Mouse (Mus musculus) layer of hippocampus, postnatal 36 days (tissue): ENCODE measurements around the gene Xylt1. TPM values are rescaled to one million over a fixed set of nuclear protein-coding genes. Genes with fewer than 3 reads are reported as not detected.

Experiments
- DNase-seq, 2 experiments: peaks; one replicate each; pipeline ENCODE4 v3.0.0; 2022
- total RNA-seq, 2 experiments: library from RNA; stranded (reverse); gene quantifications; 2 replicates each; pipeline ENCODE4 v1.2.3; 2021

Gene Xylt1
- total RNA-seq, 2 experiments from 2014 or later = 48.9 to 49.5 TPM

DNA sequence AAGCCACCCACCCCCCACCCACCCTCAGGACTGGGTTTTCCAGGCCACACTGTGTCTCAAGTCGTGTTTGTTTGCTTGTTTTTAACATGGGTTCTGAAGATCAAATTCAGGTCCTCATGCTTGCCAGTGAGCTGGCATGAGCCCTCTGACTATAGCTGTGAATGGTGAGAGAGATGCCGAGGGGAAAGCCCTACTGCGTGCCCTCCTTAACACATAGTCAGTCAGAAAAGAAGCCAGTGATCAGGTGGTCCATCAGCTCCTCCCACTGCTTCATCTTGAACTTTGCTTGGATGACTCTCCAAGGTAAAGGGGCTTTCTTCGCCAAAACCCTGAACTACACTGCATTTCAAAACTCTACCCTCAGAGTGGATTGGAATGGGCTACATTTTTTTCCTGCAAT, 183.8 kb downstream of the Xylt1 start:
- no peak for DNase-seq

DNA sequence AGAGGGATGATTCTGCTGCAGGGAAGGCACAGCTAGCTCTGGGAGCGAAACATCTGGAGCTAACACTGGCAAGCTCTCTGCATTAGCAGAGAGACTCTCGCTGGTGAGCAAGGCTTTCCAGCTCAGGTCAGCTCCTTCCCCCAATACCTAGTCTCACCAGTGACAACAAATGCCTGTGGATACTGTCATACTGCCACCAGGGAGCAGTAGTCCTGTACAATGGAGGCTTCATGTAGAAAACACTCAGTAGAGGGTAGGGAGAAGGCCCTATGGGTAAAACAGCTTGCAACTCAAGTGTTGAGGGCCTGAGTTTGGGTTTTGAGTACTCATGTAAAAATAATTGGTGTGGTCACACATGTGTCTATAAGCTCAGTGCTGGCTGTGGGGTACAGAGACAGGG, 185.3 kb downstream of the Xylt1 start:
- no peak for DNase-seq

DNA sequence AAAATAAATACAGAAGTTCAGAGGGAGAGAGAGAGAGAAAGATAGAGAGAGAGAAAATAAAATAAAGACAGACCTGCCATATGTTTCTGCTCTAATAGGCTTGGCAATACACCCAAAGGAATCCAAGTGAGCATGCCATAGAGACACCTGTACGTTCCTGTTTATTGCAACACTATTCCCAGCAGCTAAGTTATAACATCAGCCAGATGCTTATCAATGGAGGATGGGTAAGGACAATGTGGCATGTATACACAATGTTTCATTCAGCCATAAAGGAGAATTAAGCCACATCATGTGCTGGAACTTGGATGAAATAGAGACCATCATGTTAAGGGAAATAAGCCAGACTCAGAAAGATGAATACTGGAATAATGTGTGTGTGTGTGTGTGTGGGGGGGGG, 186.1 kb downstream of the Xylt1 start:
- no peak for DNase-seq

DNA sequence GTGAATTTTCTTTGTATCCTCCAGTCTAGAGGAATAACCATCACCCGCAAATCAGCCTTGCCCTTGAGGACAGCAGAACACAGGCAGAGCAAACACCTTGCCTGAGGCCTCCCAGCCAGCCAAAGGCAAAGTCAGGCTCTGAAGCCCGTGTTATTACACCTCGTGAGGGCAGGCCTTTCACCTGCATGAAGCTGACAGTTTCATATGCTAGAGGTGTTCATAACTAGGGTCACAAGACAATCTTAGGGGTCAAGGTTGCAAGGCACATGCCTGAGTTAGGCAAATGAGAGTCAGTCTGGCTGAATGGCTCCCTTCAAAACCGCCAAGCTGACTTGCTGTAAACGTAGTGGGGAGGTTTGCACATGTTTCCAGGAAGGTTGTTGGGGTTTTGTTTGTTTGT, 186.5 kb downstream of the Xylt1 start:
- no peak for DNase-seq

DNA sequence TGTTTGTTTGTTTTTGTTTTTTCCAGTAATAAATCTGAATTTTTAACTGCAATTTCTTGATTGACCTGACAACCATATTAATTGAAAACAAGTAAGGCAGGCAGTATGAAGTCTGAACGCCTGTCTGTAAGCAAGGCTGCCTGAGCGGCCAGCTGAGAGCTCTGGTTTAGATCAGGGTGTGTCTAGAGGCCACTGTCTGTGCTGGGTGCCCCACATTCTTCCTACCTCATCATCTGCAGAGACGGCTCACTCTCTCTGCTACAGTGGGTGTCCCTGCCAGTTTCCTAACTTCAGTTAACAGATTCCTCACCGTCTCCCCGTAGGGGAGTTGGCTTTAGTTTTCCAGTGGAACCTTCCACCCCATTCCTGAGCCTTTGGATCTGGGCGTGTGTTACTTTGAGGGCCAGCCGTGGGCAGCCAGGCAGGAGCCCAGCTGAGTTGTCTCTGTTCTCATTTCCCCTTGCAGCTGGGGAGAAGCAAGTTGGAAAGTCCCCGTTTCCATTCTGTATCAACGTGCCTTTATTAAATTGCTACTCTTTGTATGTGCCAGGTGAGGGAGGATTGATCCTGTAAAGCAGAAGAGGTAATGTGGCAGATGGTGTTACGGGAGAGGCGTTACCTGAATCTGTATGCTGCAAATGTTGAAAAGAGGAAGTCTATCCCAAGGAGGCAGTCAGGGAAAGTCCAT, 187.0 kb downstream of the Xylt1 start:
- no peak for DNase-seq

DNA sequence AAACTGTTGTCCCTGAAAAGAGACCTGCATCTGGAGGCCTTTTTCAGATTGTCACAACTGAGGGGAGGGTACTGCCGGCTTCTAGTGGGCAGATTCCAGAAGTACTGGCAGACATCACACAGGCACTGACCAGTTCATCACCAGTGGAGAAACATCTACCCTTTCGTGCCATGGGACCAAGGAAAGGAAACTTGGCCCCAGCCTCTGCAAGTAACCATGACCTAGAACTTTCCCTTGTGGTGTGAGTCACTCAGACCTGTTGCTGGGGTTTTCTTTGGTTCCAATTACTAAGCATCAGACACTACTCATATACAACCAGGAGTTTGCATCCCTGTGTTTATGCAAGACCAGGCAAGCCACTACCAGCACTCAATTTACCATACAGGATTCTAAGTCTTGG, 190.4 kb downstream of the Xylt1 start:
- no peak for DNase-seq

DNA sequence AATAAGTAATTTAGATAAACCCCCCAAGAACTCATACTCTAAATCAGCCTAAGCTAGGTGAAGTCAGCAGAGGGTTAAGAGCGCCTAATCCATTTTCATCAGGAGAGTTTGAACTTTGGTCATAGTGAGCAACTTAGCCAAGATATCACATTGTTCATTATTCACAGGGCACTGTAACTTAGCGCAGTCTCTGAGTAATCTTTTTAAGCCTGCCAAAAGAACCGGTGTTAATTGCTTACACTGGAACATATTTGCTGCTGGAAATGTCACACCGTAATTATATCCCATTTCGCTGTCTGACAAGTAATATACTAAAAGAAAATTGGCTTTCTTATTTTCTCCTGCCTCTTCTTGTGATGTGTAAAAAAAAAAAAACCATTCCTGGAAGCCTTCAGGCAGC, 190.9 kb downstream of the Xylt1 start:
- DNase-seq = no peak

DNA sequence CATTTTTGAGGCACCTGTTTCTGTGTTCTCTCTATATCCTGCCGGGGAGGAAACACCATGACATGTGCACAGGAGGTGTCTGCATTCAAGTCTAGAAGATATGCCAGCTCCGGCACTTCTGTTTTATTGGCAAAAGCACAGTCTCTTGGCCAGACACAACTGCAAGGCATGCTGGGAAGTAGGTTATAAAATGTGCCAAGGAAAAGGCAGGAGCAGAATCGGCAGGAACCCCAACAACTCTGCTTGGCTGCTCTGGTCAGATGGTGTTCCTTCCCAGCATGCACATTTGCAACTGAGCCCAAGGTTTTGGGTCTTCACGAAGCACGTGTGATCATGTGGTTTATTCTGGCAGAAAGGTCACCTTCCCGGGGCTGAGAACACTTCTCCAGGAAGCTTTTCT, 192.4 kb downstream of the Xylt1 start:
- DNase-seq = no peak

DNA sequence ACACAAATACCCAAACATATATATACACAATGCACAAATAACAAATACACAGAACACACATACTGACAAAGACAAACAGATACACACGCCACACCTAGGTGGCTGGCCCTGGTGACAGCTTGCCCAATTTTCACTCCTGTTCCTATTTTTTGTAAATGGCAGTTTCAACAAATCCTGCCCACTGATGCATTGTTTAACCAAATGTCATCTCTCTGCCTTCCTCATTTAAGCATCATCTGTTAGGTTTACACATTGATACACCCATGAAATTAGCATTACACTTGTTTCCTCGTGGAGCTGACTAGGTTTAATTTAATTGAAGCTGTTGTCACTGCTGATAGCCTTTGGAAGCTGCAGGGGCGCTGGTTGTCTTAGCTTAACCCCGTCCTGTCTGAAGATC, 194.6 kb downstream of the Xylt1 start:
- DNase-seq = no peak

DNA sequence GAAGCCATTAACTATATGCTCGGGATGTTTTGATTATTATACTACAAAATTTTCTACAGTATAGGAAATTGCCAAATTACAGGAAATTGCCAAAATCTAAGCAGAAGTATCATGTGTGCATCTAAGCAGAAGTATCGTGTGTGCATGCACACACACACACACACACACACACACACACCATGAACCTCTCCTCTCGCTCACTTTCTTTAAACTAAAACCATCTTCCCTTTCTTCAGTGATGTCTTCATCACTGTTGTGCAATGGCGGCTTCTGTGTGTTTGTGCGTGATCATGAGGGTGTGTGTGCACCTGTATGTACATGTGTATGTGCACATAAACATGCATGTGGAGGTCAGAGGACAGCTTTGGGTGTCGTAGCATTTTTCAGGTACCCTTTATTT, 196.3 kb downstream of the Xylt1 start:
- no peak for DNase-seq

DNA sequence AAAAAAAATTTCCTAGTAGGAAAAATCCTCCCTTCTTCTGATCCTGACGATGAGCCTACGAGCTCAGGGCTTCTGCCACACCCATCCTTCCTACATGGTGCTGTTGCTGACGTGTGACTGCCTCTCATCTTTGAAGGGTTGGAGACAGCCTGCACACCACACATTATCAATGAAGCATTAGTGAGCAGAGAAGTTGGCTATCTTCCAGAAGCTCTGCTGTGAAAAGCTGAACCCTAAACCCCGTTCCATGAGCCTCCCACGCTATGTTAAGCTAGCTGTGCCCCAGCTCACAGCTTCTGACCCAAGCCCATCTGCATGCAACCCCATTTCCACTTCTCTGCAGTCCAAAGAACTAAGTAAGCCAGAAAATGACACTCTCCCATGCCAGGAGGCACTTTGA, 204.4 kb downstream of the Xylt1 start:
- no peak for DNase-seq

DNA sequence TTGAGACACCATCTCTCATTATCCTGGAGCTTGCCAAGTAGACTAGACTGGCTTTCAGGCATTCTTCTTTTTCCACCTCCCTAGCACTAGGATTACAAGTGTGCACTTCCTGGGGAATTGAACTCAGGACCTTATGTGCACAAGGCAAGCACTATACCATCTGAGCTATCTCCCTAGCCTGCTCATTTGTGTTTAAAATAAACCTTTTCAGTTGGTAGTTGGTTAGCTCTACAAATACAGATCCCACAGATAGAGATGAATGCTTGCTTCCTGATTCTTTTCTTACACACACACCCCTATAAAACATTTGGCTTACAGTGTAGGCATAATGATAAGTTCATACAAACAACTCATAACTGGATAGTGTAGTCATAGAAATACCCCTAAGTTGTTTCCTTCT, 206.0 kb downstream of the Xylt1 start:
- no peak for DNase-seq

DNA sequence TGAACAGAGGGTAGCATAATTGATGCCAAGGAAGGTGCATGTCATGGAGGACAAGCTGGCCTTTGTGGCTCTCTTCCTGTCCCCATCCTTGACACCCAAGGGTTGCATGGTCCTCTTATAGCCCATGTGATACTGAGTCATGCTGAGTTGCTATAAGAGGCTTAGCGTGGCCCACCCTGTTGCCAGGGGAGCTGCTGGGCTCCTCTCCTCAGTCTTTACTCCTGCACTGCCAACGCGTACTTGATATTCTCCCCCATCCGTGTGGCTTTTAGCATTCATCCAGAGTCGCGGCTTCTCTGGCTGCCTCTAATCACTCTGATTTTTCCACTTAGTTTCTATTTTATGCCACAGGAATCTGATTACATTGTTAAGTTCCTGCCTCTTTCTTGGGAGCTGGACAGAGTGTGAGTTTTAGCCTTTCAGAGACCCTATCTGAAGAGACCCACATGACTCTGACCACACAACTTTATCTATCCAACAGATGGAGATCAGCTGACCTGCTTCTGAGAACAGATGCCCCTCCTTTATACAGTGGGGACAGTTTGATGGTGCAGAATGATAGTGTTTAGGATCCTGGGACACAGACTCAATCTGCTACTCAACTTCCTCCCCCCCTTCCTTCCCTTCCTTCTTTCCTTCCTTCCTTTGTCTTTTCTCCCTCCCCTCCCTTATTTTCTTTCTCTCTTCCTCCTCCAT, 206.6 kb downstream of the Xylt1 start:
- DNase-seq = no peak

DNA sequence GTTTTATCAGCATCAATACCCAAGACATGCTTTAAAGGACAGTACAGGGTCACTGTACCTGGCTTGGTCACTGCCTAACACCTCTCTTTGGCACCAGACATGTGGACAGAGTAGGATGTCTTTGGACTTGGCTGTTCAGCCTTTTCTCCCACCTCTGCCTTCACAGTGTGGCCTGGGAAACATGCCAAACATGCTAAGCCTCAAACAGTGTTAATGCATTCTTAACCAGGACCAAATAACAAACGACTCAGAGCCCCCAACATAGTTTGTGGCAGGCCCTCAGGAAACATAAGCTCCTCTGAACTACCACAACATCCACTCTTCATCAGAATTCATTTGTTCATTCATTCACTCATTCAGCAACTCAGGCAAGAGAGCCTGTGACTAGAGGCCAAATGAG, 207.6 kb downstream of the Xylt1 start:
- DNase-seq = no peak

DNA sequence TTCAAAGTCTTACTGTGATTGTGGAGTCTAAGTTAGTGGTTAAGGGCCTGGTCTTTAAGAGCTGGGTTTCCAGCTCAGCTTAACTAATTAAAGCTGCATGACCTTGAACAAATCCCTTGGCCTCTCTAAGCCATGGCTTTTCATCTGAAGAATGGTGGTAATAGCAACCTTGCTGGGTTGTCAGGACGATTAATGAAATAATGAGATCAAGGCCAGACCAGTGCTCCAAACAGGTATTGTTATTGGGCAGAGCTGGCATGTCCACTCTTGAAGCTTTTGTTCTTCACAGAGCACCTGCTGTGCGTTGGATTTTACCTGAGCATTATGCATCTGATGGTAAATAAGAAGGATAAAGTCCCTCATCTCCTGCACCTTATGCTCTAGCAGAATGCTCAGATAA, 208.6 kb downstream of the Xylt1 start:
- DNase-seq = no peak

DNA sequence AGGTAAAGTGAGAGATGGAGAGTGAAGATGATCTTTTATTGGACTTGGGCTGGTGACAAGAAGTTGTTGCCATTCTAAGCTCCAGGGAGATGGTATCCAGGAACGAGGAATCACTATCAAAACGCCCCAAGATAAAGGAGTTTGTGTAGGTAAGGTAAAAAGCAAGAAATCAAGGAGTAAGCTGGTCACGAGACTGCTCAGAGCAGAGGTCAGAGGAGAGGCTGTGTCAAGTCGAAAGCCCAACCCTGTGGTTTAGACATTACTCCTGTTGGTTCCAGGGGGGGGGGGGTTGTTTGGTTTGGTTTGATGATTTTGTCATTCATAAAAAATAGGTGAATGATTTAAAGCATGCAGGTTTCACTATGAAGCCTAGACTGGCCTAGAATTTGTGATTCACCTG, 209.0 kb downstream of the Xylt1 start:
- no peak for DNase-seq

DNA sequence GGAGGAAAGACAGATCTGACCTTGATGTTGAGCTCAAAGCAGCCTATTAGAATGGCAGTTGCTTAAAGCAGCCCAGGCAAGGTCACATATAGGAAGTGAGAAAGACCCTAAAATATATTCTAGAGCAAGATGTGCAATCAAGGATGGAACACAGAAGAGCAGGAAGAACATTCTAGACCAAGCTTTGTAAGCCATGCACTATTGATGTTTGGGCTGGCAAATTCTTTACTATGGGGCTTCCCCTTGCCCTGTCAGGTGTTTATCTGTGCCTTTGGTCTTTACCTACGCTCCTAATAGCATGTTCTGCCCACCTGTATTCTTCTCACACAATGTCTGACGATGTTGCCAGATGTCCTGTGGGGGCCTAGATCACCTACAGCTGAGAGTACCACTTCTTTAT, 213.4 kb downstream of the Xylt1 start:
- no peak for DNase-seq

DNA sequence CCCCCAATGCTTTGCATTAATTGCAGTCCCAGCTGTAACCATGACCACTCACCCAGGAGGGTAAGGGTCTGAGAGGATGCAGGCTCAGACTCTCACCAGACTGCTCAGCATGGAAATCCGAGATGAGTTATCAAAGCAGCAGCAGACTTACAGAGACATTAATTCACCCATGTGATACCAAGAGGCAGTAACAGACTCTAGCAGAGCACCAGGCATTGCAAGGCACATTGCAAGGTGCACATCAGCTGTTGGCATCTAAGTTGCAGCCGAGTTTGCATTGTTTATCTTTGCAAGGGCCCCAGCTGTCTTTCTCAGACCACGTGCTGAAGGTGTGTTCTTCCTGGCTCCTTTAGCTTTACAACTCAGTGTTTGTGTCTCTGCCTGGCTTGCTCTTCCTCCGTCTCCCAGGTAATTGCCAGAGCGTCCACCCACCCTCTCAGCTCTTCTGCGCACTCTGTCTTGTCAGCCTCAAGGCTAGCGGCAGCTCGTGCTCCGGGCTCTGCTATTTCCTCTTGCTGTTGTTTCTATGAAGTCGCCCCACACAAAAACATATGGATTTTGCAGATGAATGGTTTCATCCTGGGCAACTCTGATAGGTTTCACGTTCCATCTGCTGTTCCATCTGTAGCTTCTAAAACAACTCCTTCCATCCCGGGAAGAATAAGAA, 214.4 kb downstream of the Xylt1 start:
- DNase-seq = peak; percentile 37 to 38

DNA sequence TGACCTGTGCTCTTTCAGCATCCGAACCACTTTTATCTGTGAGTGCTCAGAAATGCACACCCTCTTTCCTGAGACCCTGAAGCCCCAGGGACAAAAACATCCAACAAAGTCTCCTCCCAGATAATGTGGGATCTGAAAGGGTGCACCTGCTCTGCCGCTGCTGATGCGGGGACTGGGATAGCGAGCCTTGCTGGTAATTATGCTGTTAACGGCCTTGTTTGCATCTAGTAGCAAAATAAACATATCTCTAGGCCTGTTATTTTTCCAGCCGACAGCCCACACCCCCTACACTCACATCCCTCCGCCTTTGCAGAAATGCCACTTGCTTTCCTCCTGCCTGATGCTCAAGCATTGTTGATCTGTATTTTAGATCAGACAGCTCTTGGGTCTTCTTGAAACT, 219.7 kb downstream of the Xylt1 start:
- no peak for DNase-seq

DNA sequence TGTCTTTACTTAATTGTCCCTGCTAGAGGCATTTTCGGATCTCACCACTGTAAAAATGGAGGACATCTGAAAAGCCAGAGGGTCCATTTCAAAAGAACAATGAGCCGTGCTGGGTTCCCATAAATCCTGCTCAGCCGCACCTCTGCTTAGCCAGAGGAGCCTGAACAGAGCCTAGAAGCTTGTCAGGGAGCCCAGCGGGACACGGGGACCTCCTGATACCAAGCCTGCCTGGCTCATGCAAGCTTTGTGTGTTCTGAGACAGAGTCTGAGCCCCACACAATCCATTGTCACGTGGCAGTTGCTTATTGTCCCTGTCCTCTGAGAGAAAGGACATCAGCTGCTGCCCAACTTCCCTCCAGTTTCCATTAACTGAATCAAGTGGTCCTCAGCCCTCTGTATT, 229.7 kb downstream of the Xylt1 start:
- no peak for DNase-seq

DNA sequence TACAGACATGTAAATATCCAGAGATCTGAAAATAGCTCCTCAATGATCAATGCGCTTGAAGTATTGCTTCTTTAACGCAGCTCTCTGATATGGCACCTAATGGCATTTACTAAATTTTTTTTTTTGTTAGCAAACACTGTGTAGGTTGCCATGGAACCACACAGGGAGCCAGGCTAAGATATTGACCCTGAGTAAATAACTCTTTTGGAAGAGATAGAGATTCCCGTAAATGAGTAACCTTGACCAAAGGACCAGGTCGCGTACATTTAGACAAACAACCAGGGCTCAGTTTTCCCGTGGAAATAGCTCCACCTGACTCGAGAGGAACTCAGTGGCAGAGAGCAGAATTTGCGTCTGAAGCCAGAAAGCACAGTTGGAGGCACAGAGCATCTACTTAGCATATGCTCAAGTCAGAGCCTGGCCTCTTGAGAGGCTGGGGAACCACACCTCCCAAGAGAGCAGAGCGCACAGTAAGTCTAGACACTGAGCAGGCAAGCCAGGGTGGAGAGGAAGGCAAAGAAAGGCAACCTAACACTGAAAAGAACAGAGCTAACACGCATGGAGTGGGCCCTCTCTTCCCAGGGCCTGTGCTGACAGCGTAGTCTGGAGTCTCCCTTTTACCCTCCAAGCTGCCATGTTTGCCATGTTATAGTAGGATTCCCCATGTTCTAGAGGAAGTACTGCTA, 232.2 kb downstream of the Xylt1 start:
- no peak for DNase-seq

DNA sequence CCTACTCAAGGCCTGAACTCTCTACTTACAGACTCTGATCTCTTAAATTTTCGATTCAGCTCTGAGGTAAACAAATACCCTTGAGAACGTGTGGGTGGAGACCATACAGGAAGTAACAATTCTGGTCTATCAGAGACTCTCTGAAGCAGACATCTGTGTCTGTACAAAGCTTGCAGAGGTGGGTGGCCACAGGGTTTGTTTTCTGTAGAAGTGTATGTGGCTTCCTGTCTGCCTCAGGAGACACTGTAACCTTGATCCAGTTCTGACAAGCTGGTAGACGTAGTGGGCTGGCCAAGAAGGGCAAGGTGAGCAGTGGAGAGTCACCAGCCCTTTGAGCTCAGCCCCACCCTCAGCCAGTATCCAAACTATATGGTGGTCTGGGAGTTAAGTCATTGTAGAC, 233.0 kb downstream of the Xylt1 start:
- DNase-seq = no peak

DNA sequence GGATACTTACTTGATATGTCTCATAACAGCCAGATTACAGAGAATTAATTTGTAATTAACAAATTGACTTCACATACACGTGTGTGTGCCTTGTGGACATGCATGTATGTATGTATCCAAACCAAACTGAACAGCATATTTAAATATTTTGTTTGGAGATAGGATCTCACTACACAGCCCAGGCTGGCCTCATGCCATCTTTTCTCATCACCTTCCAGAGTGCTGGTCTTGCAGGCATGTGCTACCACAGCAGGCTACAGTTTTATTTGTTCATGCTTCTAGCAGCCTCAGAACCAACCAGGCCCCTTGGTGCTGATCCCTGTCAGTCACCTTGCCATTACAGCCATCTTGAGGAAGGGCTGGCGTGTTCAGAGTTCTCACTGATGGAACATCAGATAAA, 233.6 kb downstream of the Xylt1 start:
- no peak for DNase-seq

DNA sequence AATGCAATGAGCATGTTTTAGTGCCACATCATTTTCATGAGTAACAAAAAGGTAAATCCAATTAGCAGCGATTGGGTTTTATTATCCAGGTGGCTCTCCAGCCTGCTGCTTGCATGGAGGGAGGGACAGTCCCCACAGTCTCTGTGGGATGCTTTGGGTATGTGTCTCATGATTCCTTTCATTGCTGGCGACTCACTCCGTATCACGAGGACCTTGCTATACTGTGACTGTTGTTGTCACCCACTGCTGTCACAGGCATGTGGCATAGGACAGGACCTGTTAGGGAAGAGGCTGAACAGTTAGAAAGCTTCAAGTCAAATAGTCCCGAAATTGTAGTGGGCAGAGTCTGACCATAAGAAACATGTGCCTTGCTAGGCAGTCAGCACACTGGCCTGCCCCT, 234.1 kb downstream of the Xylt1 start:
- DNase-seq = no peak
